Mouse (Mus musculus): ENCODE data around the gene Dzip1. TPM values are rescaled to one million over a fixed set of nuclear protein-coding genes. Genes with fewer than 3 reads are reported as not detected.
A peak's percentile ranks its signal among the peaks of the same experiment; 100 is the strongest.

The Dzip1 gene
- total RNA-seq, 2 experiments from 2014 or later, result not detected

DNA sequence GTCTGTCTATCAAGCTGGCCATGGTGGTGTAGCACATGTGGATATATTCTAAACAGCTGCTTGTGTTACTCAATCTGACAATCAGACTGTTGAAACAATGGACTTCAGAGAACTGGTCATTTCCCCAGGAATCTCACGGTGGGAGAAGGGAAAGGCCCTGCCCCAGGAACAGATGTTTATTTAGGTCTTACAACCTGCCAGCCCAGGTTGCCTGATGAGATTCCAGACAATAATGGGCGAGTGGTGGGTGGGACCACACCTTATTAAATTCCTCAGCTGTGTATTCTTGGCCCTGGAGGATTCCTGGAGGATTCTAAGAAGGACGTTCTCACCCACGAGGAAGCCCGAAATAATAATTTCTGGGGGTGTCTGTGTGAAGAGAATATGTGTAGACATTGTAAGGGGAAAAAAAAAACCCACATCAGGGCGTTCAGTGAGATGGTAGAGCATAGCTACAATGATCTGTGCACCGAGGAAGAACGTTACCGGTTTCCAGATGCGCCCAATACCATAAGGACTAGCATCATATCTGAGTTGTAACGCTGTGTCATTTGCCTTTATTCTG lies 46.8 kb downstream of the Dzip1 start:
- ATAC-seq (replicated peaks; ENCODE audit: low FRiP score, poor library complexity, severe bottlenecking), result no peak

DNA sequence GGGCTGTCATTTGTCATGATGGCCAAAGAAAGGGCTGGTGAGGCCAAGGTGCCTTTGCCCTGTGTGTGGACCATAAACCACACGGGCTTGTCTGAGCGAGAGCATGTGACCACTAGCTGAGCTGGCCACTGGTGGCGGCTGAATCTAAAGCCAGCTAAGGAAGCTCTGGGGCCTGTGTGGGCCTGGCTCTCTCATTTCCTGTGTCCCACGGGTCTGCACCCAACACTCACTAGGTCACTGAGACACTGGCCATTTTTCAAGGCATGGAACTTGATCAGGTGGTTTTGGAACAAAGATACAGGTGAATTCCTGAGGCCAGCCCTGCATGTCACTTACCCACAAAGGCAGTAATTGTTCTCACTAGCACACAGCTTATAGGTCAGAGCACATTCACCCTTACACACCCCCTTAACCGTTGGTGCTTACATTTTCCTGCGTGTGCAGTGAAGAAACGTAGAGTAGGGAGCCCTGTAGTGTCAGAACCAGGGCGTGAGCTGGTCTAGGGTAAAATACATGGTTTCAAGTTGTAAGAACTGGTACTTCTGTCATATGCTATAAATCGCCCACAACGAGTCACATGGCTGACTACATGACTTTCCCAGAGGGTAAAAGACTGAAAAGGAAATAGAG lies 50.4 kb downstream of the Dzip1 start:
- no peak for ATAC-seq (replicated peaks; ENCODE audit: low FRiP score, poor library complexity, severe bottlenecking)

DNA sequence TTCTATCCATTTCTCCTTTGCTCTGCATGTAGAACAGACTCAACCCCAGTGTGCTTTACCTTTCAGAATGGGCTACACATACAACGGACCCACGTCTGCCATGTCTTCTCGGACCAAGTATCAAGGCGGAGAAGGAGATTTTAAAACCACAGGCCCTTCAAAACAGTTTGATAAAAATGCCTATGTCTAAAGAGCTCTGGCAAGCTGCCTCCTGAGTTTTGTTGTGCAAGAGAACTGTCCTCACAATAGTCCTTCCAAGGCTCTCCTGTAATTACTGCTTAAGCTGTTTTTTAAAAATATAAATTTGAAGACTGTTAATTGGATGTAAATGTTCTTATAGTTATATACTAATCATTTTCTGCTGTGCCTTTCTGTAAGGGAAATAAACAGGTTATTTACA lies 51.1 kb downstream of the Dzip1 start:
- no peak for ATAC-seq (replicated peaks; ENCODE audit: low FRiP score, poor library complexity, severe bottlenecking)

DNA sequence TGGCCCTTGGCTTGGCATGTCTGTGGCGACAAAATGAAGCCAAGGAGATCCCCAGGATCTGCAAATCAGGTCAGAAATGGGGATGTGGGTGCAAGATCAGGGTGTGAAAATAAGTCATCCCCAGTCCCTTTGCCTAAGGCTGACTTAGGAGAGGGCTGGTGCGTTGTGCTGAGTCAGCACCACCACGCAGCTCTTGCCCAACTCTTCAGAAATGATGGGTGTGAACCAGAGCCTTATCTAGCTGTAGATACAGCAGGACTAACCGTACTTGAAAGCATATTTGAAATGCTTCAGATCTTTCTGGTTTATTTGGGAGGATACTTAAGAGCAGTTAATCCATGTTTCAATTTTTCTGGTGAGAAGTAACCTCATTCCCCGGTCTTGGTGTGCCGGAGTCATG lies 55.5 kb downstream of the Dzip1 start:
- ATAC-seq (replicated peaks; ENCODE audit: low FRiP score, poor library complexity, severe bottlenecking), result peak; percentile 91

DNA sequence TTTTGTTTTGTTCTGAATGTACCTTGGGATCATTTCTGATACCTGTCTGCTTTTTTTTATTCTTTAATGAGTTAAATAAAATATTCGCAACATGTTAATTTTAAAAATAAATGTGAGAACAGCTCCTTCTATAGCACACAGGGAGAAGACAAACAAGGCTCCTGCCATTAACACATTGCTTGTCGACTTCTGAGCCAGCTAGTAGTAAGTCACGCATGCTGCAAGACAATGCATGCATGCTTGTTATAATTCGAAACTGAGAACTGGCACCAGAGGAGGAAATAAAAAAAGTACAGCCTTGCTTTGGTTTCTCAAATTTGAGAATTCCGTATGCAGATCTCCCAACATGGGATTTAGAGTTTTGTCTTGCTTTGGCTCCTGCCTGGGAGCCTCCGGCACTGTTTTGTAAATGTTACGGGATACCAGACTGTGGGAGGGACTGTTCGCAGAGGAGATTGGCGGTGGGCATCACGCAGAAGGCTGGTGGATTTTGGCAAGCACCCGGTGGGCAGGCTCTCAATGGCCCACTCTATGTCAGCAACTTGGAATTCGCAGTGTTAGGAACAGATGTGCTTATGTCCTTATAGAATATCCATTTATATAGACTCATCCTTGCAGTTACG lies 57.0 kb downstream of the Dzip1 start:
- no peak for ATAC-seq (replicated peaks; ENCODE audit: low FRiP score, poor library complexity, severe bottlenecking)

DNA sequence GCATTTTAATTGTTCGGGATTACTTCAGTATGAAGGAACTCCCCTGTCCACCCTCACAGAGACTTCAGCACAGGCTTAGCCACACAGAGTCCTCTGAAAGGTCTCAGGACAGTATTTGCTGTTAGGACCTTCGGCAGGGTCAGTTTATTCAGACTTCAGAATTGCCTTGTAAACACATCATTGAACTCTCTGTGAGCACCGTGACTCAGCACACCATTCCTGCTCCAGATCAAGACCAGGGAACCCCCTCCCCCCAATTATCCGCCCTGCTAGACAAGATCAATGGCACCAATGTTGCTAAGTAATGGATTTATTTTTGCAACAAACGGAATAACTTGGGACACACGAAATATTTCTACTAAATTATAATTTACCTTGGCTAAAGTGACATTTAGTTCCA lies 57.9 kb downstream of the Dzip1 start:
- no peak for ATAC-seq (replicated peaks; ENCODE audit: low FRiP score, poor library complexity, severe bottlenecking)

DNA sequence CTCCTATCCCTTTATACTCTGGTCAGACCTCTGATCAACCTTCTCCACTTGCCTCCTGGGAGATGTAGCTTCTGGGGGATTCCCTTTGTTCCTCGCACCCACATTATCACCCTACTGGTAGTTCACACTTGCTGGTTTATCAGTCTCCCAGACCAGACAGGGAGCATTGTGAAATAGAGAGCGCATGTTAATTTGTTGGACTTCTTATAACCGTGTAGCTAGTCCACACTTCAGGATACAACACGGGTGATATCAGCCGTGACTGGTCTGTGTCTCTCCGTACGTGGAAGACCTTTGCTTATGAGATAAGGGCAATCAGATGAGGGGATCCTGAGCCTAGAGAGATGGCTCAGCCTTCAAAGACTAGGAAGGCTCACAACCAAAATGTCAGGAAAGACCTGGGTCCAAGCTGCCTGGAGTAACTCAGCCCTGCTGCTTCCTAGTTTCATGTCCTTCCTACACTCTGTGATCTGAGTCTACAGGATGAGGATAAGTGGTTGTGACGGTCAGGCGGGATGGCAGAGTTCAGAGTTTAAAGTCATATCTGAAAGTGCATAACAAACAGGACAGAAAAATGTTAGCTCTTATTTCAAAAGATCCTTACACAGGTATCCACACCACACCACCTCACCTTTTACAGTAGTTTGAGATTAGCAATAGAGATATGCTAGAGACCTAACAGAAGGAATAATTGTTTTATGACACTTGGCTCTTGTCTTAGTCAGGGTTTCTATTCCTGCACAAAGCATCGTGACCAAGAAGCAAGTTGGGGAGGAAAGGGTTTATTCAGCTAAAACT lies 59.0 kb downstream of the Dzip1 start:
- ATAC-seq (replicated peaks; ENCODE audit: low FRiP score, poor library complexity, severe bottlenecking), result no peak

DNA sequence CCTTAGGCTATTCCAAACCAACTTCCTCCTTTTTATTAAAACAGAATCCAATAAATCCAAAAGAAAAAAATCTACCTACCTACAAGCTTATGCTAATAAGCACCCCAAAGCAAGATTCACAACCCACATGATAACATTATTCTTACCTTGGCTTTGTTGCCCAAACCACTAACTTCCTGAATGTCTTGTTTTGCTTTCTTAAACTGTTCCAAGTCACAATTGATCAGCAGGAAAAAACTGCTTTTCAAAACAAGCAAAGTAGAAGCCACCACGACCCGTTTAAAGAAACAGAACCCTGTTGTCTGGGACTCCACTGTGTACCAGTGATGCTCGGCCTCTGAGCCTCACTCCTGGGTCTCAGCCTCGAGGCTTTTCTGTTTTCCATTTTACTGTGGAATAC lies 60.4 kb downstream of the Dzip1 start:
- no peak for ATAC-seq (replicated peaks; ENCODE audit: low FRiP score, poor library complexity, severe bottlenecking)

DNA sequence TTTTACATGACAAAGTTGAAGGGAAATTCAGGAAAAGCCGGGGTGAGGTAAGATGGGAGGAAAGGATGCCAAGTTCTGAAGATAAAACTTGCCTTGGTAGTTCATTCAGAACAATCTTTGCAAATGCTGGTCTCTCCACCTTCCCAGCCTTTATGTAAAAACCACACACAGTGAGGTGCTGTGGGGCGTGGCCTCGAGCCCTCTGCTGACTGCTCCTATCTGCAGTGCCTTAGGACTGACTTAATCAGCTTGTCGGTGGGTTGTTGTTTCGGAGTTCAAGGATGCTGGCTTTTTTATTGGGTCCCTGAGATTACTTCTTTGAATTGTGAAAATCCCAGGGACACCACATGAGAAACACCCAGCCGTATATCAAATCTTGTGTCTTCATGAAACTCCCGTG lies 63.0 kb downstream of the Dzip1 start:
- no peak for ATAC-seq (replicated peaks; ENCODE audit: low FRiP score, poor library complexity, severe bottlenecking)

DNA sequence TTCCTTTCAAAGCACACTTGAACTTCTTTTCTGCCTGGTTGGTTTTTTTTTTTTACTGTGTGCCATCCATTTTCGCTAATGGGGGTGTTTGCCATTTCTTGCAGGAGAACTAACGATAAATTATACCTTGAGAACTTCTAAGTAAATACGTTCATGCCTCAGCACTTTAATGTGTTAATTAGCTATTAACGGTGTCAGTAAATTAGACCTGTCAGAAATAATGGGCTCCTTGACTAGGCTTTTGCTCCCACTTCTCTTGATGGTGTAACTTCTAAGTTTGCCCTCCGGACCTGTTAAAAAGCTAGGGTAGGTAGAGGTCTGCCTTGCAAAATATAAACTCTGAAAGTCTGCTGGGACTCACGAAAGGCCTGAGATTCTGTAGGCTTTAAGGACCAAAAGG lies 66.9 kb downstream of the Dzip1 start:
- no peak for ATAC-seq (replicated peaks; ENCODE audit: low FRiP score, poor library complexity, severe bottlenecking)

DNA sequence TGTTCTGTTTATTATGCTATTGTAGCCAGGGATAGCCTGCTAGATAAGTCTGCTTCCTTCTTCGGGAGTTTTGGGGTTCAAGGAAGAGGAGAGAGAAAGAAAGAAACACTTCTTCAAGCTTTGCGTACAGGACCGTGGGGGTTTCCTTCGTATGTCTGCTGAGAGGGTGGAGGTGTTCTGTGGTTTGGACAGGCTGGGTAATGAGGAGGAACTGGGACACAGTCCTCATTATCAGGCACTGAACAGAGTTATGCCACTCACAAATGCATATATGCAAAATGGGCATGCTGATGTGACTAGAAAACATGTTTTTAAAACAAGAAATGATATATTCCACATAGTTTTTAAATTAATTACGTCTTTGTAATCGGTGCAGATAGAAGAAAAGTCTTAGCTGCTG lies 68.7 kb downstream of the Dzip1 start:
- ATAC-seq (replicated peaks; ENCODE audit: low FRiP score, poor library complexity, severe bottlenecking), result no peak

DNA sequence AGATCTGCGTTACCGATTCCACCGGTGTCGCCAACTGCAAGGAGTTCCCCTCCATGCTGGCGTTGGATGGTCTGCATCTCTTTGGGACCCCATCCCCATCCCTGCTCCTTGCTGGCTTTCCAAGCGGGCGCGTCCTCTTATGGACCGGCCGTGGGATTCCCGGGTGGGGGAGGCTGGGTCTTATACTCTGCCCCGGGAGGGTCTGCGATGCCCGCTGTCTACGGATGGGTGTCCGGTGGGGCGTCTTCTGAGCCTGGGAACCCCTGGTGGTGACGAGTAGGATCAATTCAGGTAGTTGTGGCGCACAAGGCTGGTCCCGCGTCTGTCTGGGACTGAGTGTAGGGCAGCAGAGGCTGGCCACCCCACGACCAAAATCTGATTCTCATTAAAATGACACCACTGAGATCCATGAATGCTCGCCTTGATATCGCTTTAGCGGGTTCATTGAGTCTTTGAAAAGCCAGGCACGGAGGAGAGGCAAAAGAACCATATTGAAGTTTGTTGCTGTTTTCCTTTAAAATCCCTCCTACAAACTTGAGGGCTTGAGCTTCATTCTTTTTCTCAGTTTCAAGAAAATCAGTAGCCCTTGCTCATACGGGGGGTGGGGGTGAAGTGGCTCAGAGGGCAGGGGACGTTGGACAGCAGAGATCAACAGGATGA lies 70.0 kb downstream of the Dzip1 start:
- no peak for ATAC-seq (replicated peaks; ENCODE audit: low FRiP score, poor library complexity, severe bottlenecking)

DNA sequence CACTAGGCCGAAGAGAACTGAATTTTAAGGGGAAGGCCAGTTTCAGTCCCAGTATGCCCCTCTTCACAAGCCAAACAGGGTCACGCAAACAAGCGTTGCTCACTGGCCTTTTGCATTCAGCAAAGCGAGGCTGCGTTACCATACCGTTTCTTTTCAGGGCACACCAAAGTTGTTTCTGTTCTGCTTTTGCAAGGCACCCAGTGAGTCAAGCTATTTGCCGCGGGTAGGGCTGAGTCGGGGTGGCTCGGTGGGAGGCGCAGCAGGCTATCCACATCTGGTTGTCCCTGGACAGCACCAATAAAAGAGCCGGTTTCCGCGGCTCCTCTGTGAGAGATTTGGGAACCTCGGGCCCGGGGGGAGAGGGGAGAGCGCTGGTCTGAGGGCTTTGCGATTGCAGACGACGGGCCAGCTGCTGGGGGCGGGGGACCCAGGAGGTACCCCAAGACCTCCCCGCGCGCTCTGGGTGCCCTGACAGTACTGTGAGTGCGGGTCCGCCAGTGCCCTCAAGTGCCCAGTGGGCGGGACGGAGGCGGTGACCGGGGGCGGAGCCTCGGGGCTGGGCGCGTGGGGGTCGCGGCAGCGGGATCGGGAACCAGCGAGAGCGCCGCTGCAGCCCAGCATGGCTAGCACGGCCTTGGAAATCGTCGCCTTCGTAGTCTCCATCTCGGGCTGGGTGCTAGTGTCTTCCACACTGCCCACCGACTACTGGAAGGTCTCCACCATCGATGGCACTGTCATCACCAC lies 70.7 kb downstream of the Dzip1 start:
- no peak for ATAC-seq (replicated peaks; ENCODE audit: low FRiP score, poor library complexity, severe bottlenecking)

DNA sequence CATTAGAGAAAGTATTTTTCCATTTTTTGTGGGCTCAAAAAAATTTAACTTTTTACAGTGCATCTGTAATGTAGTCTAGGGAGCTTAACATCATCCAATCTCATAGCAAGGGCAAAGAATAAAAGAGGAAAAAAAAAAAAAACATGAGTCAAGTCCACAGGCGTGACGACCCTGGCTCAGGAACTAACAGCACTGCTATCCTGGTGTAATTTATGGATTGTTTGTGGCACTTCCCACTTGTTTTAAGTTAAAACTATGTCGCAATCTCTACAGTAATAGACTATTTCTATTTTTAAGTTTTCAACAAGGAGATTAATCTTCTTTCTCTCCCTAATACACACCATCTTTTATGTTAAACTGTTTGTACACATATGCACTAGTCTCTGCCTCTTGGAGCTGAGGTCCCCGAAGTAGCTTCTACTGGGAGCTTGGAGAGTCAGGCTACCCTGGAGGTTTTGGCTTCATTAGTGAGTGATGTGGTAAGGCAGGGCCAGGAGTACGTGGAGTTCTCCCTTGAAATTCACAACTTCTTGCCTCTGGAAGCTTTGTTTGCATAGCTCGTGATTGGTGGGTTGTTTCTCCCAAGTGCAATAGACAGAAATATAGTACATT lies 73.7 kb downstream of the Dzip1 start:
- ATAC-seq (replicated peaks; ENCODE audit: low FRiP score, poor library complexity, severe bottlenecking), result no peak

DNA sequence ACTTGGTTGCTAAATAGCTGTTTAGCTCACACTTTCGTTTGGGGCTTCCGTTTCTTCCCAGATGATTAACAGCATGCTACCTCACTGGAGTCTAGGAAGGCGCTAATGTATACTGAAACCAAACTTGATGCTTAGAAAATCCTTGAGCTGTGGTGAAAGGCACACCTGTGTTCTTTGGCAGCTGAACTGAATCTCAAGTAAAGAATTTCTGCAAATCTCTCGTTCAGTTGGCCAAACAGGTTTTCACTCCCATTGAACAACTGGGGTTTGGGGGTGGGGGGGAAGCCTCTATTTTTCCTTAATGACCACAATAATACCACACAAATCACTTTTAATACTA lies 74.6 kb downstream of the Dzip1 start:
- ATAC-seq (replicated peaks; ENCODE audit: low FRiP score, poor library complexity, severe bottlenecking), result no peak

DNA sequence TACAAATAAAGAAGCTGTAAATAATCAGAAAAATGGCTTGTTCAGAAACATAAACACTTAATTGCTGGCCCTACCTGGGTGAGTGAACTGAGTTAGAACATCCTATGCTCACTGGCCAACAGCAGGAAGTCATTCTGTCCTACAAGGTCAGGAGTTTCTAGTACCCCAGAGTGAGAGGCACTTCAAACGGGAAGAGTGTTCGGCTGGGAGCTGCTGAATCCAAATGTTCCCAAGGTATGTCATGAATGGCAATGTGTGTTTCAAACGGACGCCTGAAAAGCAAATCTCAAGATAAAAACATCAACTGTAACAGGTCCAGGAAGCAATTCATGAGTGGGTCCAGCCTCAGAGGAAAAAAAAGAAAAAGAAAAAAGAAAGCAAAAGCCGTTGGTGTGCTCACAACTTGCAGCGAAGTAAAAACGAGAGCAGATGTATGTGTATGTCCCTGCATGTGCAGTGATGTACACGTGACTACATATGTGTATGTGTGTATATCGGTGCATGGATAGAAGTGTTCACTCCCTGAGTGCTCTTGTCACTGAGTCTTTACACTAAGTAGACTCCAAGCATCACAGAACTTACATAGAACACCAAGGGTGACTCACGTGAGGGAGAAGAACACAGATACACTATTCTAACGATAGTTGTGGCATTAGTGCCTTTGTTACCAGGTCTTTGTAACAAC lies 75.1 kb downstream of the Dzip1 start:
- no peak for ATAC-seq (replicated peaks; ENCODE audit: low FRiP score, poor library complexity, severe bottlenecking)

DNA sequence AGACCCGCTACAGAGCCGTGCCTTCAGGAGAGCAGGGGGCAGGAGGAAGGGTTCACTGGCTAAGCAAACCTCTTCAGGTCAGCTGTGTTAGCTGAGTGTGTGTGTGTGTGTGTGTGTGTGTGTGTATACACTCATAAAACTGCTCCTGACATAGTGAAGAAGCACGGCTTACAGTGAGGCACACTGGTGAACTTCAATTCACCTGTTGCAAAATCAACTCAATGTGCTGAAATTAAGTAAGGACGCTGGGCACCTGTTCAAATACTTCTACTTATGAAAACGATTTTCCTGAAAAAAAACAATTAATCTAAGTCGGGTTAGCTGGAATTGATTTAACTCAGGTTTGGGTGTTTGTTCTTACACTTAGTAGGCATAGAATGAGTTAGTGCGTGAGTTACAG lies 77.1 kb downstream of the Dzip1 start:
- no peak for ATAC-seq (replicated peaks; ENCODE audit: low FRiP score, poor library complexity, severe bottlenecking)

DNA sequence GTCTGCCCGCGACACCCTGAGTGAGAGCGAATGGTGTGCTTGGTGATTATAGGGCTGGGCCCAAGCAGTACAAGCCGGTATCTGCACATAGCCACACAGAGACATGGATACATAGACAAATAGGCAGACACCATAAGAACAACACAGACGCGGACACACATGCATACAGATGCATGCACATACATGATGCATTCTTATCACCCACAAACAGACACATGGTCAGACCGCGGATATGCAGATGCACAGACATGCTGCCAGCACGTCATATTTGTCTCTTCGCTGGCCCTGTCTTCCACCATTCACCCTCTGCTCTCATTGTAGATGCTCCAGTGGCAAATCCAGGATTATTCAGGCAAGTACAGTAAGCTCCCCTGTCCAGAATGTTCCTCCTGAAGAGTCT lies 78.4 kb downstream of the Dzip1 start:
- ATAC-seq (replicated peaks; ENCODE audit: low FRiP score, poor library complexity, severe bottlenecking), result no peak

DNA sequence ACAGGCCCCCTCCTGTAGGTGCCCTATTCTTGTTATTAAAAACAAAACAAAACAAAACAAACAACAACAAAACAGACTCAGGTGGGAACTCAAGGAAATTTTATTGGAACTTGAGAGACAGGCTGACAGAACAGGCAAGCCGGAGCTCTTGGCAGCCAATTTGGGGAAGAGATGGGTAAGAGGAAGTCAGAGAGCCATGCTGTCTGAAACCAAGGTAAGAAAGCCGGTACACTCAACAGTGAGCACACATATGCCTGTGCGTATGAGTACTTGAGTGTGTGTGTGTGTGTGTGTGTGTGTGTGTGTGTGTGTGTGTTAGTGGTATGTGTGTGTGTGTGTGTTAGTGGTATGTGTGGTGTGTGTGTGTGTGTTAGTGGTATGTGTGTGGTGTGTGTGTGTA lies 82.9 kb downstream of the Dzip1 start:
- ATAC-seq (replicated peaks; ENCODE audit: low FRiP score, poor library complexity, severe bottlenecking), result no peak

Data from erythroblast, adult 5-6 weeks (primary cell).